Mouse (Mus musculus): ENCODE data around the gene Lingo4. TPM values are rescaled to one million over a fixed set of nuclear protein-coding genes. Genes with fewer than 3 reads are reported as not detected.

Gene Lingo4
- 0.02 and 0.03 TPM in 2 replicates for polyA plus RNA-seq (2012; rRNA removed)

GRCm38 (mm10) chr3:94398217-94398616 is at the start of gene Lingo4:
Lingo4 (plus strand) TSS chr3:94398517.

GRCm38 (mm10) chr3:94362138-94362537 is 36.2 kb upstream of the Lingo4 start, which contains the start of gene C2cd4d:
C2cd4d (plus strand) TSS chr3:94362438.

GRCm38 (mm10) chr3:94372641-94373040 is 25.7 kb upstream of the Lingo4 start, which contains the start of gene Rorc:
Rorc (plus strand) TSS chr3:94372794.

GRCm38 (mm10) chr3:94413031-94413679 is 14.8 kb downstream of the Lingo4 start, which contains the start of gene Tdrkh:
Tdrkh (plus strand) TSS chr3:94413273.

GRCm38 (mm10) chr3:94442951-94443596 is 44.8 kb downstream of the Lingo4 start, which contains the start of gene Mrpl9:
Mrpl9 (plus strand) TSS chr3:94443318.

GRCm38 (mm10) chr3:94443597-94443964 is 45.3 kb downstream of the Lingo4 start, which contains the start of gene Oaz3:
Oaz3 (minus strand) TSS chr3:94443915.

Other genes with a start within 250 kb of the Lingo4 start
- gene Gm10696, start 220.3 kb upstream of the Lingo4 start, polyA plus RNA-seq (2012; rRNA removed), result not detected in 2 replicates
- not detected in 2 replicates for gene Gm5286, start 201.8 kb upstream of the Lingo4 start, polyA plus RNA-seq (2012; rRNA removed)
- gene Gm4778, start 134.5 kb upstream of the Lingo4 start, polyA plus RNA-seq (2012; rRNA removed), result not detected in 2 replicates
- 4.2 TPM in 2 replicates for gene Them4, start 88.4 kb upstream of the Lingo4 start, polyA plus RNA-seq (2012; rRNA removed)
- gene Them5, start 56.4 kb upstream of the Lingo4 start, polyA plus RNA-seq (2012; rRNA removed), result not detected in 2 replicates
- 0.08 TPM in 2 replicates for gene C2cd4d, start 36.1 kb upstream of the Lingo4 start, polyA plus RNA-seq (2012; rRNA removed)
- 3.4 and 5.7 TPM in 2 replicates for gene Rorc, start 25.7 kb upstream of the Lingo4 start, polyA plus RNA-seq (2012; rRNA removed)
- 2.6 and 2.8 TPM in 2 replicates for gene Tdrkh, start 14.8 kb downstream of the Lingo4 start, polyA plus RNA-seq (2012; rRNA removed)
- gene Mrpl9, start 44.8 kb downstream of the Lingo4 start, polyA plus RNA-seq (2012; rRNA removed), result 31.1 and 34.7 TPM in 2 replicates
- 0.13 TPM in 1 of 2 replicates, not detected in the other for gene Oaz3, start 45.4 kb downstream of the Lingo4 start, polyA plus RNA-seq (2012; rRNA removed)
- 0.02 and 0.06 TPM in 2 replicates for gene Celf3, start 79.8 kb downstream of the Lingo4 start, polyA plus RNA-seq (2012; rRNA removed)
- gene Riiad1, start 81.8 kb downstream of the Lingo4 start, polyA plus RNA-seq (2012; rRNA removed), result 0.05 and 0.10 TPM in 2 replicates
- 4.8 and 5.2 TPM in 2 replicates for gene Snx27, start 184.2 kb downstream of the Lingo4 start, polyA plus RNA-seq (2012; rRNA removed)
- not detected in 2 replicates for gene Gm10972, start 244.6 kb downstream of the Lingo4 start, polyA plus RNA-seq (2012; rRNA removed)